Mouse (Mus musculus) erythroblast, embryonic 14.5 days (primary cell): Measurements from ENCODE around the gene Olfr203.

Experiments used
- GATA1 ChIP-seq: IDR thresholded peaks from 2 replicates; pipeline ENCODE4 v1.6.1; 2012; ENCODE audit warnings: low read length, inconsistent platforms, mixed read lengths
- TAL1 ChIP-seq: IDR thresholded peaks from 3 replicates; pipeline ENCODE4 v1.6.1; 2012; ENCODE audit warnings: low read length, inconsistent platforms, mixed read lengths

DNA sequence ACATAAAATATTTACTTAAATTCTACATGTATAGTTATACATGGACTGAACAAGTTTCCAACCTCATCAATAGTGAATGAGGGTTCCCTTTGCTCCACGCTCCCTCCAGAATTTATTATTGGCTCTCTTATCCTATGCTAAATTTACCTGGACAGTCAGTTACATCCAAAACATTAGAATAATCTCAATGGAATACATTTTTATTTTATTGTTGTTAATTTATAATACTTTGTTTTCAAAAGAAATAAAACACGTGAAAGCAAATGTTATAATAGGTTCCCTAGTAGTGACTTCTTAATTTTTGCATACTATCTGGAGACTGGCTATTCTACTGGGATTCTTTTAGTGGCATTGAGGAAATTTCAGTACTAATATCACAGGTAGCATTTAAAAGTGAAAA is at the start of gene Olfr203:
- TF ChIP-seq GATA1 = no peak
- TF ChIP-seq TAL1 = no peak
